Mouse (Mus musculus) kidney, adult 2 months (tissue): Measurements from ENCODE around the gene Strada. TPM values are rescaled to one million over a fixed set of nuclear protein-coding genes. Genes with fewer than 3 reads are reported as not detected.
A peak's percentile ranks its signal among the peaks of the same experiment; 100 is the strongest.

Source experiments
- DNase-seq: peaks from one replicate; pipeline ENCODE4 v3.0.0; 2021
- H3K27ac ChIP-seq: fragments of 200-500 bp; 2 replicates; pipeline ENCODE4 v1.5.1; 2012; ENCODE audit warnings: low read depth, low read length, control low read depth, inconsistent platforms; ENCODE audit not compliant: insufficient read depth
- H3K27me3 ChIP-seq: fragments of 200-500 bp; replicated peaks from 2 replicates; pipeline ENCODE4 v1.6.1; 2012; ENCODE audit warnings: mild to moderate bottlenecking, moderate library complexity, low read length, inconsistent platforms; ENCODE audit not compliant: control insufficient read depth, insufficient read depth
- H3K36me3 ChIP-seq: fragments of 200-500 bp; 2 replicates; pipeline ENCODE4 v1.6.1; 2012; ENCODE audit warnings: mild to moderate bottlenecking, moderate library complexity, low read length, inconsistent platforms; ENCODE audit not compliant: control insufficient read depth, insufficient read depth
- H3K4me1 ChIP-seq: fragments of 200-500 bp; 2 replicates; pipeline ENCODE4 v1.6.1; 2011; ENCODE audit warnings: low read length; ENCODE audit not compliant: control insufficient read depth, insufficient read depth
- H3K4me3 ChIP-seq: fragments of 200-500 bp; 2 replicates; pipeline ENCODE4 v1.5.1; 2011; ENCODE audit warnings: mild to moderate bottlenecking, low read depth, low read length, control low read depth; ENCODE audit not compliant: insufficient read depth
- CTCF ChIP-seq: fragments of 200-500 bp; conservative IDR thresholded peaks from 2 replicates; pipeline ENCODE4 v1.5.1; 2011; ENCODE audit warnings: low read depth, mild to moderate bottlenecking, control low read depth, low read length, moderate library complexity, mixed read lengths; ENCODE audit not compliant: insufficient read depth, insufficient read length
- POLR2A ChIP-seq: fragments of 200-500 bp; IDR thresholded peaks from one replicate; pipeline ENCODE4 v1.6.1; 2011; ENCODE audit warnings: low read depth, low read length, control low read depth
- WGBS: fragments of 180-500 bp; shearing (Covaris S2); methylation state at CpG from one replicate; pipeline ENCODE4 v1.1.7; 2018; 5-methylcytosine and 5-hydroxymethylcytosine counted together
- polyA plus RNA-seq: library from polyadenylated mRNA; depleted of rRNA; stranded (reverse); fragments of >200 nt; gene quantifications from 2 replicates; pipeline ENCODE4 v1.2.3, GENCODE M21; 2012

Gene Strada
- polyA plus RNA-seq, 1 experiment, result 28.5 TPM

- peaks cover 5% of the 10 kb centered on the region; the same call in 1 of the 2 replicates for H3K4me1 ChIP-seq
These were observed 6.6 kb downstream of the Strada start for GRCm38 (mm10) chr11:106195341-106195740.

GRCm38 (mm10) chr11:106194891-106195290, 7.1 kb downstream of the Strada start:
- Histone ChIP-seq H3K27me3 (no peaks in the 10 kb centered on the region), H3K27ac (no peak overlapping the region), H3K4me1 (peaks cover 5% of the 10 kb centered on the region; the same call in 1 of the 2 replicates), H3K36me3 (no peaks in the 10 kb centered on the region), H3K4me3 (no peak overlapping the region)
- TF ChIP-seq CTCF, result no peak
- no peak for TF ChIP-seq POLR2A
- WGBS, result 91% methylated on average over 7 of the region's 7 CpGs
- no peak for DNase-seq

More at GRCm38 (mm10) chr11:106195341-106195740, 6.6 kb downstream of the Strada start:
- no peaks in the 10 kb centered on the region for H3K36me3 ChIP-seq
- DNase-seq, result no peak
- TF ChIP-seq CTCF, result no peak
- TF ChIP-seq POLR2A, result no peak
- no peak overlapping the region for H3K4me3 ChIP-seq
- H3K27ac ChIP-seq, result no peak overlapping the region
- H3K27me3 ChIP-seq, result no peaks in the 10 kb centered on the region

DNA sequence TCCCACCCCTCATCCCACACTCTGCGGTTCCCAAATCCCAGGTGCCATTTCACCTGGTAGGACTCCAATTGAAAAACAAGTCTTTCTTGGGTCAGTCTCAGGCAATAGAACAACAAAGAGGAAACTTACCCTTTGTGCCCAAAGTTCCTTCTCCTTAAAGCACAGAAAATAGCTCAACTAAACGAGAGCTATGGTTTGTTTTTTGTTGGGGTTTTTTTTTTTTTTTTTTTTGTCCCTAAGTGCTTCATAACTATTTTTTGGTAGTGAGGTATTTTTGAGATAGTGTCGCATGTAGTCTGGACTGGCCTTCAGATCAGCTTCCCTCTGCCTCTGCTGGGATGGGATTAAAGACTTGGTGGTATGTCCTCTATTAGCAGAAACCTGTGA, 7.8 kb downstream of the Strada start:
- 24% methylated on average over 3 of the region's 3 CpGs for whole genome bisulfite sequencing
- DNase-seq, result no peak
- Histone ChIP-seq H3K27ac (peak overlapping the region; percentile 67), H3K4me1 (peaks cover 5% of the 10 kb centered on the region; the same call in 1 of the 2 replicates), H3K4me3 (peak overlapping the region; percentile 61), H3K36me3 (no peaks in the 10 kb centered on the region), H3K27me3 (no peaks in the 10 kb centered on the region)
- TF ChIP-seq POLR2A (no peak), CTCF (no peak)

- Histone ChIP-seq H3K27ac (peak overlapping the region; percentile 67), H3K4me3 (peak overlapping the region; percentile 64), H3K27me3 (no peaks in the 10 kb centered on the region), H3K4me1 (peaks cover 5% of the 10 kb centered on the region; the same call in 1 of the 2 replicates), H3K36me3 (no peaks in the 10 kb centered on the region)
- peak; percentile 98 for DNase-seq
- TF ChIP-seq POLR2A (peak; percentile 86), CTCF (0 out of 2 replicates have a peak, but pooled peaks have one; percentile 1)
- under 1% methylated on average over 44 of the region's 44 CpGs for WGBS
These were observed 8.4 kb downstream of the Strada start for GRCm38 (mm10) chr11:106193371-106194154.

DNA sequence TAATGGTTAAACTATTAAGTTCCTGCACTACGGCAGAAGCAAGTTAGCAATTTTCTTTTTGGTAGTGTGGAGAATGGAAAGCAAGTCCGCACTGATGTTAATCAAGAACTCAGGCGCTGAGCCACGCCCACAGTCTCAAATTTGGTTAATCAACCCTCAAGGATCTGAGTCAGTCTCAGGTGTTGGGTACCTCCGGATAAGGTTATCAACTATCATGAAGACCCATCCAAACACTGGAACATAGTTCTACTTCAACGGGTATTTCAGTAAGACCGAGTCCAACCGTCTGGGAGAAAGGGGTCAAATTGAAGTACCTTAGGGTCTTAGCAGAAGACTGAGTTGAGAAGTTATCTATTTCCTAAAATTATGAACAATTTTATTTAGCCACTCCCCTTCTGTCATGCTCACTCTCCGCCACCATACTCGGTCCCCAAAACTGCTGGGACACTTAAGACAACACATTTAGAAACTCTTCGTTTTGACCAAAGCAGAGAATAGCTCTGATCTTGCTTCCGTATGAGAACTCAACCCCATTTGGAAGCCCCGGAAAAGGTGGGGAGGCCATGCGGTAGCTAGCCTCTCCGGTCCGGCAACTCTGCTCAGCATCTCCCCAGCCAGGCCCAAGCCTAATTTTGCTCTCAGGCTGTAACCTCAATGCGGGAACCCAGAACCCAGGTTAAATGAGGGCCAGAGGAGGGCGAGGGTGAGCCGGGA, 9.2 kb downstream of the Strada start:
- Histone ChIP-seq H3K27ac (peak overlapping the region; percentile 57), H3K4me3 (peak overlapping the region; percentile 64), H3K27me3 (no peaks in the 10 kb centered on the region), H3K36me3 (no peaks in the 10 kb centered on the region), H3K4me1 (peaks cover 5% of the 10 kb centered on the region; the same call in 1 of the 2 replicates)
- peak; percentile 62 for DNase-seq
- no peak for TF ChIP-seq CTCF
- TF ChIP-seq POLR2A, result no peak
- 5% methylated on average over 19 of the region's 19 CpGs for WGBS

- no peak for DNase-seq
- H3K36me3 ChIP-seq, result no peaks in the 10 kb centered on the region
- peaks cover 5% of the 10 kb centered on the region; the same call in 1 of the 2 replicates for H3K4me1 ChIP-seq
- 42% methylated on average over 5 of the region's 5 CpGs for WGBS
- H3K27me3 ChIP-seq, result no peaks in the 10 kb centered on the region
- no peak for TF ChIP-seq CTCF
- no peak for TF ChIP-seq POLR2A
- H3K4me3 ChIP-seq, result no peak overlapping the region
- H3K27ac ChIP-seq, result no peak overlapping the region
These were observed 9.7 kb downstream of the Strada start for GRCm38 (mm10) chr11:106192241-106192640.

GRCm38 (mm10) chr11:106191716-106192115, 10.3 kb downstream of the Strada start:
- Histone ChIP-seq H3K27me3 (no peaks in the 10 kb centered on the region), H3K27ac (no peak overlapping the region), H3K4me1 (peaks cover 5% of the 10 kb centered on the region; the same call in 1 of the 2 replicates), H3K36me3 (no peaks in the 10 kb centered on the region), H3K4me3 (no peak overlapping the region)
- DNase-seq, result no peak
- TF ChIP-seq POLR2A, result no peak
- no peak for TF ChIP-seq CTCF
- WGBS, result 96% methylated on average over 3 of the region's 3 CpGs
